Mouse (Mus musculus) stomach, postnatal 0 days (tissue): Measurements from ENCODE around the gene Zic2. TPM values are rescaled to one million over a fixed set of nuclear protein-coding genes. Genes with fewer than 3 reads are reported as not detected.
A peak's percentile ranks its signal among the peaks of the same experiment; 100 is the strongest.
"Not testable (repeated sequence)": the region's sequence is repeated elsewhere in the genome, so short reads cannot be mapped to it uniquely, and the experiment has no call there.

Source experiments
- ATAC-seq: fragments of 200-750 bp; cut with Nextera tagmentation; 2 replicates; pipeline ENCODE4 v1.8.0; 2017; ENCODE audit not compliant: low FRiP score, low TSS enrichment
- DNase-seq: peaks from one replicate; pipeline ENCODE4 v3.0.0-alpha.2; 2016; ENCODE audit warnings: low spot score
- H3K27ac ChIP-seq: fragments of 300-500 bp; sonication (generic); replicated peaks from 2 replicates; pipeline ENCODE4 v1.5.1; 2014; ENCODE audit warnings: mild to moderate bottlenecking, control low read depth
- H3K27me3 ChIP-seq: fragments of 300-500 bp; sonication (generic); 2 replicates; pipeline ENCODE4 v1.6.1; 2014; ENCODE audit warnings: low read length; ENCODE audit not compliant: control insufficient read depth, insufficient read depth
- H3K36me3 ChIP-seq: fragments of 300-500 bp; sonication (generic); 2 replicates; pipeline ENCODE4 v1.6.1; 2014; ENCODE audit warnings: low read length, mixed read lengths; ENCODE audit not compliant: control insufficient read depth, insufficient read depth
- H3K4me1 ChIP-seq: fragments of 300-500 bp; sonication (generic); replicated peaks from 2 replicates; pipeline ENCODE4 v1.6.1; 2014; ENCODE audit warnings: antibody characterized with exemption; ENCODE audit not compliant: control insufficient read depth, insufficient read depth
- H3K4me2 ChIP-seq: fragments of 300-500 bp; sonication (generic); replicated peaks from 2 replicates; pipeline ENCODE4 v1.6.1; 2014; ENCODE audit warnings: low read depth, mild to moderate bottlenecking, control low read depth, moderate library complexity
- H3K4me3 ChIP-seq: fragments of 300-500 bp; sonication (generic); 2 replicates; pipeline ENCODE4 v1.5.1; 2014; ENCODE audit warnings: low read depth, low read length, control low read depth
- H3K9ac ChIP-seq: fragments of 300-500 bp; sonication (generic); 2 replicates; pipeline ENCODE4 v1.6.1; 2014; ENCODE audit warnings: mild to moderate bottlenecking, low read length, control low read depth, mixed read lengths
- H3K9me3 ChIP-seq: fragments of 300-500 bp; sonication (generic); 2 replicates; pipeline ENCODE4 v1.6.1; 2016; ENCODE audit warnings: low read length; ENCODE audit not compliant: control insufficient read depth
- CTCF ChIP-seq: IDR thresholded peaks from 2 replicates; pipeline ENCODE4 v1.5.1; 2016; ENCODE audit warnings: antibody characterized with exemption, low read depth, mild to moderate bottlenecking, moderate library complexity
- EP300 ChIP-seq: optimal IDR thresholded peaks from 2 replicates; pipeline ENCODE3; 2016; ENCODE audit warnings: antibody characterized with exemption
- WGBS: fragments of 180-500 bp; shearing (Covaris S2); extraction: QIAGEN DNeasy Blood & Tissue Kit; methylation state at CpG from one replicate; pipeline ENCODE4 v1.1.7; 2014; 5-methylcytosine and 5-hydroxymethylcytosine counted together
- polyA plus RNA-seq: library from polyadenylated mRNA; unstranded; fragments of >200 nt; fragmentation: Nextera tagmentation; extraction: Ambion mirVana; gene quantifications from 2 replicates; pipeline ENCODE4 v1.2.1, GENCODE M21; 2015

Zic2 gene
- polyA plus RNA-seq, 1 experiment from 2014 or later: not detected

DNA sequence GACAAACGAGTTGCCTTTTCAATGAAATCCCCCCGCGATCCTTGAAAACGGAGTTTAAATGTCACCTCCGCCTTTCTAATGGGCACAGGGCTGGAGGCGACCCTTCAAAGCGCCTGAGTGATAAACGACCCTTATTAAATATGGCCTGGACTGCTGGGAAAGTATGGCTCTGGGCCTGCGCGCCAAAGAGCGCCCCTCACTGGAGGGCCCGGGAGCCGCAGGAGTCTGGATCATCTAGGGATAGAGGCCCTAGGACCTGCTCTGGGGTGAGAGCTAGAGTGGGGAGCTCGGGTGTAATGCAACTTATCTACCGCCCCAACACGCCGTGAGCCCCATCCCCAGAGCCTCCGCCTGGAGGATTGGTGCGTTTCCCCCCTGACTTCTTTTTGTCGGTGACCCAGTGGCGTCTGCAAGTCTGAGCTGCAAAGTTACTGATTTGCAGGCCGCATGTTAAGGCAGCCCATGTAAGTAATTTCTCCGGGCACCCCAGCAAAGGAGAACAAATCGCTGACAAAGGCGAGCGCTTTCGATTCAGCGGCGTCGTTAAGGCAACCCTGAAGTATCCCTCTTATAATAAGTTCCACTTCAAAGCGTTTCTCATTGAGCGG lies 21.7 kb upstream of the Zic2 start:
- TF ChIP-seq CTCF: peak; percentile 30; the same call in 1 of the 2 replicates
- no peak for TF ChIP-seq EP300
- Histone ChIP-seq H3K4me1 (no peaks in the 10 kb centered on the region), H3K27me3 (peaks cover 17% of the 10 kb centered on the region; the same call in 1 of the 2 replicates), H3K36me3 (no peaks in the 10 kb centered on the region), H3K4me3 (peak overlapping the region; percentile 33), H3K27ac (no peak overlapping the region), H3K9me3 (no peaks in the 10 kb centered on the region), H3K9ac (no peak overlapping the region), H3K4me2 (peak overlapping the region; percentile 45)
- ATAC-seq (no peak), DNase-seq (no peak)
- 9% methylated on average over 32 of the region's 32 CpGs for WGBS

DNA sequence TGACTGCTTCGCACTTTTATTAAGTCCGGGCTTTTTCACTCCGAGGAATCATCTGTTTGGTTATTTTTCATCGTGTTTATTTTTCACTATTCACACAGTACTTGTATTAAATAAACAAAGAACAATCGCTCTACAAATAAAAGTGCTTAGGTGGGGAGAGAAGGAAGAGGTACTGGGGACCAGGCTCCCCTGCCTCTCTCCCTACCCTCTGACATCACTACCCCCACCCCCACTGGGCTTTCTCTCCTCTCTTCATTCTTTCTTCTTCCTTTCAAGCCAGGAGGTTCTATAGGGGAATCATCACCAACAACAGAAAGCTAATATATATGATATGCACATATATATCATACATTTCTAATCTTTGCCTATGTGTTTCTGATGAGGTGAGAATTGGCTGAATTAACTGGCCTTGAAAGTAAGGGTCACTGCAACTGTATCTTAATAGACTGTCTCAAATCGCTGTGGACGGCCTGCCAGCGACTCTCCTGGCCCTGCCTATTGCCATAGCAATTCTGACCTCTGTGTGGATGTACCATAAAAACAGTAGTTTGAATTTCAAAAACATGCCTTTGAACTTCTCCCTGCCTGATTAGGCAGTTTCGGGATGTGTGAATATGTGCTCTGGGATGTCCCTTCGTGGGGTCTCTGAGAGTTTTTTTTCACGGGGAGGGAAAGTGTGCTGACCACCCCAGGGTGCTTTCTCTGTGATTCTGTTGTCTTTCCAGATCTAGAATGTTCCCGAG lies 21.1 kb upstream of the Zic2 start:
- Histone ChIP-seq H3K9me3 (no peaks in the 10 kb centered on the region), H3K9ac (no peak overlapping the region), H3K4me1 (no peaks in the 10 kb centered on the region), H3K36me3 (no peaks in the 10 kb centered on the region), H3K4me2 (peak overlapping the region; percentile 45), H3K4me3 (peak overlapping the region; percentile 33), H3K27me3 (peaks cover 17% of the 10 kb centered on the region; the same call in 1 of the 2 replicates), H3K27ac (no peak overlapping the region)
- no peak for ATAC-seq
- 23% methylated on average over 12 of the region's 12 CpGs for WGBS
- TF ChIP-seq CTCF: no peak
- no peak for TF ChIP-seq EP300
- DNase-seq: no peak

DNA sequence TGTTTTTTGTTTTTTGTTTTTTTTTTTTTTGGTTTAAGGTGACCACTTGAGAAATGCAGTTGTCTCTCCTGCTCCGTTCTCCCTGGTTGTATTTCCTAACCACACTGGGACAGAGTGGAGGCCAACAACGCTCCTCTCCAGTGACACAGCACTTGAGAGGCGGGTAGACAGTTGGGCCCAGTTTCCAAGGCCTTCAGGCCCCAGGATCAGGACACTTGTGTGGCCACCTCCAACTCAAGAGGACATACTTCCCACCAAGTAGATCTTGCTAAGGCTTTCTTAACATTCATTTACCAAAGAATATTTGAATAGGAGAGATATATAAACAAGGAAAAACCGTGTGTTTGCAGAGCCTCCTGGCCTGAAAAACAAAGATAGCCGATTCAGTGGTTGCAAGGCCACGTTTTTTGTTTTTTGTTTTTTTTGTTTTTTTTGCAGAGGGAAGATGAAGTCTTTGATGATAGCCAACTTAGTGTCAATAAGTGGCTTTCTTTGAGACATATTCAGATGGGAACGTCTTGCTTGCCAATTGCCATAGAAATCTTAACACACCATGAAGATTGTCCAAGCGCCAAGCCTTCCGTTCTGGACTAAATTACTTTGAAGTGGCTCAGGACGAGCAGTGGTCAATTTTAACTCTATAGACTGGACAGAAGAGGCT lies 20.2 kb upstream of the Zic2 start:
- H3K27ac ChIP-seq: no peak overlapping the region
- H3K9ac ChIP-seq: no peak overlapping the region
- H3K4me2 ChIP-seq: no peak overlapping the region
- H3K9me3 ChIP-seq: no peaks in the 10 kb centered on the region
- no peaks in the 10 kb centered on the region for H3K4me1 ChIP-seq
- WGBS: 63% methylated on average over 10 of the region's 10 CpGs
- no peaks in the 10 kb centered on the region for H3K36me3 ChIP-seq
- peaks cover 14% of the 10 kb centered on the region; the same call in 1 of the 2 replicates for H3K27me3 ChIP-seq
- DNase-seq (no peak), ATAC-seq (no peak)
- no peak overlapping the region for H3K4me3 ChIP-seq
- TF ChIP-seq EP300 (no peak), CTCF (no peak)

DNA sequence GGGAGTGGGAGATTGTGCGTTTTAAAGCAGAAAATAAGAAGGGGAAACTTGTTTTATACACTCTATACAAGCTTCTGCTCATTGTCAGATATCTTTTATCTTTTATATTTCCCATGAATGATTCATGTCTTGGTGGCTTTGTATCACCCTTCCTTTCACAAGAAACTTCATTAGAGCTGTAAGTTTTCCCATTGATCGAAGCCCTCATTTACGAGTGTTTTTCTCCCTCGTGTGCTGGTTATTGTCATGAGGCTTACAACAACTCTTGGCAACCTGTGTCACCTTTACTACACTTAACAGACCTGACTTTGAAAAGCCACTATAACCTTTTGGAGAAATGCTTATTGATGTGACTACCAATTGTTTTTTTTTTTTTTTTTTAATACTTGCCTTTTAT lies 19.7 kb upstream of the Zic2 start:
- no peaks in the 10 kb centered on the region for H3K36me3 ChIP-seq
- no peak overlapping the region for H3K9ac ChIP-seq
- H3K9me3 ChIP-seq: no peaks in the 10 kb centered on the region
- no peaks in the 10 kb centered on the region for H3K4me1 ChIP-seq
- WGBS: 85% methylated on average over 4 of the region's 4 CpGs
- ATAC-seq (no peak), DNase-seq (no peak)
- H3K27ac ChIP-seq: no peak overlapping the region
- no peak overlapping the region for H3K4me3 ChIP-seq
- peaks cover 11% of the 10 kb centered on the region; the same call in 1 of the 2 replicates for H3K27me3 ChIP-seq
- TF ChIP-seq EP300 (no peak), CTCF (no peak)
- H3K4me2 ChIP-seq: no peak overlapping the region

DNA sequence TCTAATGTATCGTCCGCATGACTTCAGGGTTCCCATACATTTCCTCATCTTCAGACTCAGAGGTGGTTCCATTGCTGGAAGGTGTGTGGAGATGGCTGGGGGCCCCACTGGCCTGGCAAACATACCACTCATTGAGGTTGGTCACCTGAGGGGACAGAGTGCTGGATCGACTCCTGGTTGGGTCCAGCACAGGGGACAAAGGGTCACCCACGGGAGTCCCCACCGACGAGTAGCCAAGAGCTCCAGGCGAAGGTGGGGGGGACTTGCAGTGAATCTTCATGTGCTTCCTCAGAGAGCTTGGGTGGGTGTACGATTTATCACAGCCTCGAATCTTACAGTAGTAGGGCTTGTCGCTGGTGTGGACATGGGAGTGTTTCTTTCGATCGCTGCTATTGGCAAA lies 15.9 kb upstream of the Zic2 start:
- DNase-seq, H3K4me3 ChIP-seq, H3K36me3 ChIP-seq, H3K4me2 ChIP-seq, H3K4me1 ChIP-seq, ATAC-seq, H3K9ac ChIP-seq, H3K27ac ChIP-seq, H3K9me3 ChIP-seq: not testable (repeated sequence)
- WGBS: 82% methylated on average over 6 of the region's 12 CpGs
- peaks cover 14% of the 10 kb centered on the region; the same call in 1 of the 2 replicates for H3K27me3 ChIP-seq

DNA sequence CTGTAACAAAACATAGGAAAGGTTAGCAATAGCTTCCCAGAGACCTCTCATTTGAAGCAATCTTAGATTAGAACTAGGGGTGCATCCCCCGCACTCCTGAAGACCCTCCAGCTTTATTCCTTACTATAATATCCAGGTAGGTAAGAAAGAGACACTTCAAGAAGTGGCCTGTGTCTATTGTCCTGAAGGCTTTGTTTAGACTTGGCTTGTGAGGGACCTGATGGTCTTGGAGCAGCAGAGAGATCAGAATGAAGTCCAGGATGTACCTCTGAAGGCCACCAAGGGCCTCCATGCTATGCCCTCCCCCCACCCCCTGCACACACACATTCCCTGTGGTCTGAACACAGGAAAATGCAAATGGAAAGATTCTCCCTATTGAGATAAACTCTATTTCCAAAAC lies 15.5 kb upstream of the Zic2 start:
- WGBS: 92% methylated on average over 1 of the region's 1 CpGs
- no peak overlapping the region for H3K27ac ChIP-seq
- H3K9me3 ChIP-seq: no peaks in the 10 kb centered on the region
- H3K4me3 ChIP-seq: no peak overlapping the region
- H3K27me3 ChIP-seq: peaks cover 19% of the 10 kb centered on the region; the same call in 1 of the 2 replicates
- TF ChIP-seq EP300 (no peak), CTCF (no peak)
- no peak for DNase-seq
- no peak overlapping the region for H3K4me2 ChIP-seq
- no peaks in the 10 kb centered on the region for H3K36me3 ChIP-seq
- ATAC-seq: no peak
- H3K4me1 ChIP-seq: peaks cover 3% of the 10 kb centered on the region
- no peak overlapping the region for H3K9ac ChIP-seq
